Mouse (Mus musculus): ENCODE results near the gene Fam217a.
A peak's percentile ranks its signal among the peaks of the same experiment; 100 is the strongest.
"Not testable (repeated sequence)": the region's sequence is repeated elsewhere in the genome, so short reads cannot be mapped to it uniquely, and the experiment has no call there.

The Fam217a gene

GRCm38 (mm10) chr13:34873801-34874681, 50.1 kb downstream of the Fam217a start:
- peak; percentile 94 for DNase-seq (ENCODE audit: low read depth)

DNA sequence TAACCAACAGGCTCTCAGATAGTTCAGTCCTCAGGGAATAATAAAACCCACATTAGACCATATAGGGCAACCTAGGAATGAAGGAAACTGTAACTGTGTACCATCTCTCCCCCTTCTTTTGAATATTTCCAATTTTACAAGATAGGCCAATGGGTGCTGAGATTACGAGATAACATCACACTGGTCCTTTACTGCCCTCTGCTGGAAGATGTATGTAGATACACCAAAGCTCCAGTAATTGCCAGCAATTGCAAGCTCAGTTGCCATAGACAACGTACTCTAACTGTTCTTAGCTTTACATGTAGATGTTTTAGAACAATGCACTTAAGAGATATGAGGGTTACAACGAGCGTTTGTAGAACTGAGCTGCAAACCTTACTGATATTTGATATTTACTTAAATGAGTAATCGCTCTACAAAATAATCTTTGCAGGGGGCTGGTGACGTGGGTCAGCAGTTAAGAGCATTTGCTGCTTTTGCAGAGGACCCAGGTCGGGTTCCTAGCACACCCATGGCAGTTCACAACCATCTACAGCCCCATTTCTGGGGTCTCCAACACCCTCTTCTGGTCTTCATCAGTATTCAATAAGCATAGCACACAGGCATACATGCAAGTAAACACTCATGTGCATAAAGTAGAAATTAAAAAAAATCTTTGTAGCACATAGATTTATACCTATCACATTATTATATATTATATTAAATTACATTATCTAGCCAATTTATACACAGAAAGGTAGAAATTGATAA, 59.5 kb downstream of the Fam217a start:
- DNase-seq (ENCODE audit: low read depth): peak; percentile 86

- DNase-seq (ENCODE audit: low read depth): not testable (repeated sequence)
Observed at GRCm38 (mm10) chr13:34861166-34861565, 62.9 kb downstream of the Fam217a start.
